Mouse (Mus musculus) left cerebral cortex, adult 2 months (tissue): ENCODE results near the gene Tmem151b. TPM values are rescaled to one million over a fixed set of nuclear protein-coding genes. Genes with fewer than 3 reads are reported as not detected.
A peak's percentile ranks its signal among the peaks of the same experiment; 100 is the strongest.

Source experiments
- DNase-seq, 2 experiments: peaks; one replicate each; pipeline ENCODE4 v3.0.0; 2021 to 2022; ENCODE audit warnings: low spot score in 2 of 2, mixed read lengths in 1 of 2; ENCODE audit errors: extremely low spot score in 1 of 2
- H3K27ac ChIP-seq: fragments of 200-600 bp; 2 replicates; pipeline ENCODE4 v1.8.1; 2022
- H3K4me3 ChIP-seq: fragments of 200-600 bp; 2 replicates; pipeline ENCODE4 v1.8.1; 2022
- CTCF ChIP-seq: fragments of 200-600 bp; IDR thresholded peaks from 2 replicates; pipeline ENCODE4 v1.8.1; 2022; ENCODE audit warnings: antibody characterized with exemption, mild to moderate bottlenecking, moderate library complexity
- intact Hi-C: fragments of 180-260 bp; cut with DNase I; formaldehyde crosslinking; loops from one replicate; pipeline ENCODE4 v1.15.1; 2025
- total RNA-seq, 2 experiments: library from RNA; stranded (reverse); gene quantifications; 2 replicates each; pipeline ENCODE4 v1.2.3; 2021

The Tmem151b gene
- total RNA-seq, 2 experiments from 2014 or later: 132 to 133 TPM

DNA sequence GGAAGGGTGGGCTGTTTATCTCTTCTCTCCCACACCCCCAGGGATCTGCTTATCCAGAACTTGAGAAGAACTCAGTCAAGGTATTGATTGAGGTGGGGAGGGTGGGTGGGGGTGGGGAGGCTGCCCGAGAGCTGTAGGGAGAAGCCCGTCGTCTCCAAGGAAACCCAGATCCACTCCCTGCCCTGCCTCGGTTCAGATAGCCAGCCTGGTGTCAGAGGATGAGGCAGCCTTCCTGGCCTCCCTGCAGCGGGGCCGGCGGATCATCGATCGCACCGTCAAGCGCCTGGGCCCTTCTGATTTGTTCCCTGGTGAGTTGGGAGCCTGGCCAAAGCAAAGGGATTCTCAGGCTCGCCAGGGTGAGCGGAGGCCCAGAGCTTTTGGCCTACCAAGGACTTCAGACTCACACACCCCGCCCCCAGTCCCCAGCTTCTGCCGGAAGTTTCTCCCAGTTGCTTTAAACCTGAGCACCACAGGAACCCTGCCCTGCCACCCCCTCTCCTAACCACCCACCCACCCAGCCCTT, 34.2 kb downstream of the Tmem151b start:
- TF ChIP-seq CTCF: no peak

DNA sequence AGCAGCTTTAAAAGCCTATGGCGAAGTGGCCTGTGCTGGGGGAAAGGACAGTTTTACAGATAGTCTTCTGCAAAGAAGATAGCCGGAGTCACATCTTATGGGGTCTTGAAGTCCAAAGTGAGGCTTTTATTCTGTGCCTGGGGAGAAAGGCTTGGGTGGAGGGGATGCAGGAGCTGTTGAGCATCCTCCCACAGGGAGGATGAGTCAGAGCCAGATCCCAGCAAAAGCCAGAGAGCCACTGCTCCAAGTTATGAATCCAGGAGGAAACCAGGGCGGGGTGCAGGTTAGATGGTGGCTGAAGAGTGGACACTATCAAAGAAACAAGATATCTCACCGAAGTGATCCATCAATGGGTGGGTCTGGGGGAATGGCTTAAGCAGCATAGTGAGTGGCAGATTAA, 37.7 kb downstream of the Tmem151b start:
- no peak for DNase-seq
- intact Hi-C loops: no loop called here
- no peak for TF ChIP-seq CTCF
- Histone ChIP-seq H3K4me3 (no peak overlapping the region), H3K27ac (no peak overlapping the region)

More for the DNA sequence above, 34.2 kb downstream of the Tmem151b start:
- Histone ChIP-seq H3K4me3 (no peak overlapping the region), H3K27ac (no peak overlapping the region)
- no peak for DNase-seq
- intact Hi-C loops: no loop called here

DNA sequence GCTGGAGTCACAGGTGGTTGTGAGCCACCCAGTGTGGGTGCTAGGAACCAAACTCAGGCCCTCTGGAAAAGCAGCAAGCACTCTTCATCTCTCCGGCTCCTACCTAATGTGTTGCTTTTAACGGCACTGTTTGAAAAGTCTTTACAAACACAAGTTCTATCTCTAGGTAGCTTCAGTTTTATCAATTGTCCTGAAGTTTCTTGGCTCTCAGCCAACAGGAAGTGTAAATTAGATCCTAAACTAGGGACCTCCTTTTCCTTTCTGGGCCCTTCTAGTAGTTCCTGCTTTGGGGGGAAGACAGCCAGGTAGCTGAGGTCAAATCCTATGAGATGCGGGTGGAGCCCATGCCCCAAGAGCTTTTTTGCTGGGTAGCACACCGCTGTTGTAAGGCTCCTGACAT, 38.6 kb downstream of the Tmem151b start:
- Histone ChIP-seq H3K27ac (no peak overlapping the region), H3K4me3 (no peak overlapping the region)
- intact Hi-C loops: no loop called here
- TF ChIP-seq CTCF: no peak
- no peak for DNase-seq

DNA sequence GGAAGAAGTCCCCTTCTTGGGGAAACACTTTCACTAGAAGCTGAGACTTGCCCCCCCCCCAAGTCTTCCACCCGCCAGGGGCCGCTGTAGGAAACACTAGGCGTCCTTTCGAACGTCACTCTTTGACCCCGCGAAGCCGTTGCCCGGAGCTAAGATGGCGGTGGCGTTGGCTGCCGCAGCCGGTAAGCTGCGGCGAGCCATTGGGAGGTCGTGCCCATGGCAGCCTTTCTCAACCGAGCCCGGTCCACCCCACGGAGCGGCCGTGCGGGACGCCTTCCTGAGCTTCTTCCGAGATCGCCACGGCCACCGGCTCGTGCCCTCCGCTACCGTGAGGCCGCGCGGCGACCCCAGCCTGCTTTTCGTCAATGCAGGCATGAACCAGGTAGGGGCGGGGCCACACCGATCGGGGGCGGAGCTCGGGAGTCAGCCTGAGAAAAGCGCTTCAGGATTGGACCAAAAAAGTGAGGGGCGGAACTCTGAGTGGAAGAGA, 42.7 kb downstream of the Tmem151b start, which contains the start of gene Aars2:
Aars2 (plus strand) TSS at position 142 of the 490 bp plus-strand sequence.
- Histone ChIP-seq H3K27ac (peak within 1 kb of the TSS; percentile 99), H3K4me3 (peak within 1 kb of the TSS; percentile 67)
- peak; percentile 80 for TF ChIP-seq CTCF
- intact Hi-C loops: loop anchor here (2.0 kb wide), 1 partner anchor 28 kb away; no protein-coding TSS in a partner anchor
- peak; percentile 90 to 91 for DNase-seq

DNA sequence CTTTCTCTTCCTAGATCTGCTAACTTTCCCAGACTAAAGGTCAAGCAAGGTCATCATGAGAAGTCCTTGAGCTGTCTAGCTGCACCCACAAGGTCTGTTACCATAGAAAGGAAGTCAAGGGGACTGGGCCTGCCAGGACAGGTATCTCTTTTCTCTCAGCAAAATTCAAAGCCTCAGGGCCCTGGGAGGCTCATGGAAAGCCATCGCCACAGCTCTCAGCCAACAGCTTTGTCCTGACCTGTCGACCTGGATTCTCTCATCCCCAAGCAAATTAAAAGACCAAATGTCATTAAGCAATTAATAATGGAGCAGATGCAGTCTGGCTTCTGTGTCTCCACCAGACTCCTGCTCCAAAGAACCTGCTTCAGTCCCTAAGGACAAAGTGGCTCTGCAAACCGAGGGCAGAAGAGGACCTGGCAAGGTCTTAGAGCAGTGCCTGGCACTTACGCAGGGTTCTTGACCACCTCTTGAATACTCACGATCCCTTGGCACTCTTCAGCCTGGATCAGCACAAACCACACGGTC, 43.5 kb downstream of the Tmem151b start:
- H3K27ac ChIP-seq: no peak overlapping the region; the same call in 1 of the 2 replicates
- intact Hi-C loops: loop anchor here (2.0 kb wide), 1 partner anchor 27 kb away; no protein-coding TSS in a partner anchor
- DNase-seq: no peak
- TF ChIP-seq CTCF: no peak
- H3K4me3 ChIP-seq: no peak overlapping the region

DNA sequence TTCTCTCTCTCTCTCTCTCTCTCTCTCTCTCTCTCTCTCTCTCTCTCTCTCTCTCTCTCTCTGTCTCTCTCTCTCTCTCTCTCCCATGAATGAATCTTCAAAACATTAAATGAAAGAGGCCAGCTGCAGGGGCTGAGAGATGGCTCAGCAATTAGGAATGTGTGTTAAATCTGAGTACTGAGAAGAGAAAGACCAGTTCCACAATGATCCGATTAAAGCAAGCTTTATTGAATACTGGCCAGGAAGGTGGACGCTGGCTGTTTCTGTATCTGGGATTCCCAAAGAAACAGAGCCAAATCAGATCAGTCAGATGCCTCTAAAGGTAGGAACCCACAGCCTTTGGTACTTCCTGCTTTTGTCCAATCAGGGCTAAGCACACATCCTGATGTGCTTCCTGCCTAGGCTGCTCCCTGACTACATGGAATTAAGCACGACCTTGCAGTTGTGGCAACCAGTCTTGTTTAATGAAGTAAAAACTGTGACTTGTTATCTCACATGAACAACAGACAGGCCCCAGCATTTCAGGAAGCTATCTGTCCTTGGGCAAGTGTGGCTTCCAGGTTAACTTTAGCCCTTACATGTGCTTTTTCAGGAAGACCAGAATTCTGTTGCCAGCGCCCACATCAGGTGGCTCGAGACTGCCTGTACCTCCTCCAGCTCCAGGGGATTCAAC, 46.0 kb downstream of the Tmem151b start:
- intact Hi-C loops: no loop called here
- H3K4me3 ChIP-seq: no peak overlapping the region
- TF ChIP-seq CTCF: no peak
- H3K27ac ChIP-seq: no peak overlapping the region
- DNase-seq: no peak

DNA sequence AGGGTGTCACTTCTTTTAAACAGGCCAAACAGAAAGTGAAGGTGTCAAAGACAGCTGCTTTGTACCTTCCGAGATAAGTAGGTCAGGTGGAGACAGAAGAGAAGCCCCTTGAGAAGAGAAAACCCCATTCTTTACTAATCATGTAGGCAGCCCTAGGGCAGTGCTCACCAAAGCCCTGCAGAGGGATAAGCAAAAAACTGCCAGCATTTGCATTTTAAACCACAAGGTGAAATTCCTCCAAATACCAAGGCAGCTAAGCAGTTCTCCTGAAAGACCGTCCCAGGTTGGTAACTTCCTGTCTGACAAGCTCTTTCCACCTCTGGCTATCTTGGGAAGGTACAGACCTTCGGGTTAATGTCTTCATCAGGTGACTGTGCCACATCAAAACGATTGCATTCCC, 47.2 kb downstream of the Tmem151b start:
- no peak overlapping the region for H3K4me3 ChIP-seq
- no peak for DNase-seq
- no peak overlapping the region for H3K27ac ChIP-seq
- intact Hi-C loops: no loop called here
- no peak for TF ChIP-seq CTCF

DNA sequence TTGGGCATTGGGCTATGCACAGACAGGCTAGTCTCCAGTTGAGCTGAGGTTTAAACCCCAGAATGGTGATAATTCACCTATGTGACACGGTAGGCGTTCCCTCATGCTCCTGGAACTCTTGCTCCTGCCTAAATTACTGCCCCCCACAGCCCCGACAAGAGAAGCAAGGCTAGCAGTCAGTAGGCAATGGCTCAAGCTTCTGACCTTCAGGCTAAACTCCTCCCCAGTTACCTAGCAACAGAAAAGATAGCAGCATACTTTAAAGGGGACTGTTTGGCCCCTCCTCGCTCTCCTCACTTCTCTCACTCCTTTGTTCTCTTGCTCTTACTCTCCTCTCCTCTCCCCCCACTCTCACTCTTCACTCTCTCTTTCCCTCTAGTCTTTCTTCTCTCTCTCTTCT, 48.5 kb downstream of the Tmem151b start:
- no peak overlapping the region for H3K27ac ChIP-seq
- no peak overlapping the region for H3K4me3 ChIP-seq
- intact Hi-C loops: no loop called here
- TF ChIP-seq CTCF: no peak
- DNase-seq: no peak

DNA sequence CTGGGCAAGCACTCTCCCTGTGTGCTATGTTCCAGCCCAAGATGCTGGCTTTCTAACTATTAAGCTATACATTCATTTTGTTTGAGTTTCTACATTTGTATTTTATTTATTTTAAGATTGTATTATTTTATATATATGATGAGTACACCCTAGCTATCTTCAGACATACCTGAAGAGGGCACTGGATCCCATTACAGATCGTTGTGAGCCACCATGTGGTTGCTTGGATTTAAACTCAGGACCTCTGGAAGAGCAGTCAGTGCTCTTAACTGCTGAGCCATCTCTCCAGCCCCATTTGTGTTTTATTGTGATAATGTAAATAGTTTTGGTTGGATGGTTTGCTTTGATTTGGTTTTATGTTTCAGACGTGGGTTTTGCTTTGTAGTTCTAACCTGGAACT, 50.0 kb downstream of the Tmem151b start:
- no peak overlapping the region for H3K4me3 ChIP-seq
- no peak for DNase-seq
- no peak overlapping the region for H3K27ac ChIP-seq
- TF ChIP-seq CTCF: no peak; the same call in 1 of the 2 replicates
- intact Hi-C loops: no loop called here

DNA sequence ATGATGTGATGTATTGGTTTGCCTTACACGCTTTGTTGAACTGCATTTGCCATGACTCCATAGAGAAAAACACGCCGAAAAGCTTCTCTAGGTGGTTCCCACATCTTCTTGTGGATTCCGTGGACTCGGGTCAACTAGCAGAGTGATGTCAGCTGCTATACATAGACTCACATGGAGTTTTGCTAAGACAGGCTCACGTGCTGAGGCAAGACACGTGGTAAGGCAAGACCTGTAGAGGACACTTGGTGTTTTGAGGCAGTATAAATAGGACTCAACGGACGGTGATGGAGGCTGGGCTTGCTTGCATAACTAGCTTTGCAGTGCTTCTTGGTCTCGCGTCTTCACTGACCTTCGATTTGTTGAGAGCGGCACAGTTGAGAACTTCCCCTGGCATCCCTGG, 51.1 kb downstream of the Tmem151b start:
- no peak overlapping the region for H3K4me3 ChIP-seq
- intact Hi-C loops: no loop called here
- TF ChIP-seq CTCF: no peak
- DNase-seq: no peak
- no peak overlapping the region for H3K27ac ChIP-seq

DNA sequence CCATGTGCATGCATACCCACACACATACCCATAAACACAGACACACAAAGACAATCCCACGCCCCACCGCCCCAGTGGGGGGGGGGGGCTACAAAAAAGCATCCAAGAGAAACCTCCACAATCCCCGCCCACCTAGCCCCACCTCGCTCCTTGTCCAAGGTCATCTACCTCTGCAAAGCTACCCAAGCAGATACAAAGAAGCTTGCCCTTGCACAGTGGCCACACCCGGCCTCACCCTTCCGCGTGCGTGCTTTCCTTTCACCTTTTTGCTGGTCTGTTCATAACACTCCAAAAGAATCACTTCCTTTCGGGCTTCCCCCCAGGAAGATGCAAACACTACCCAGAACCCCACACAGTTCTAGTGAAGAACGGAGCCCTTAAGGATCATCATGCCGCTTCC, 54.1 kb downstream of the Tmem151b start:
- intact Hi-C loops: no loop called here
- DNase-seq: no peak
- Histone ChIP-seq H3K4me3 (no peak overlapping the region), H3K27ac (no peak overlapping the region)
- TF ChIP-seq CTCF: no peak

Other genes starting within 250 kb of the Tmem151b start
- gene Cdc5l, start 115.9 kb downstream of the Tmem151b start, total RNA-seq: 10 to 100 TPM; 55.4 to 57.6 TPM
- 1 to 10 TPM; 5.5 to 5.8 TPM for gene Spats1, start 74.3 kb downstream of the Tmem151b start, total RNA-seq
- gene Aars2, start 42.8 kb downstream of the Tmem151b start, total RNA-seq: 10 to 100 TPM; 27.2 to 29.1 TPM
- 1 to 10 TPM; 1.1 to 1.3 TPM for gene Tcte1, start 26.2 kb downstream of the Tmem151b start, total RNA-seq
- 1 to 10 TPM; 2.3 to 2.4 TPM for gene Nfkbie, start 6.0 kb upstream of the Tmem151b start, total RNA-seq
- gene Slc35b2, start 14.2 kb upstream of the Tmem151b start, total RNA-seq: 10 to 100 TPM; 21.5 to 26.3 TPM
- 1,000 to 10,000 TPM; 1,492 to 1,507 TPM for gene Hsp90ab1, start 23.6 kb upstream of the Tmem151b start, total RNA-seq
- gene Slc29a1, start 49.9 kb upstream of the Tmem151b start, total RNA-seq: 10 to 100 TPM; 19.7 to 23.6 TPM
- gene Mymx, start 52.4 kb upstream of the Tmem151b start, total RNA-seq: not detected
- 1 to 10 TPM in 1 of 2 experiments, under 1 TPM in 1; 0.25 to 1.5 TPM for gene Capn11, start 109.6 kb upstream of the Tmem151b start, total RNA-seq
- 10 to 100 TPM; 42.4 to 44.1 TPM for gene Mrpl14, start 136.6 kb upstream of the Tmem151b start, total RNA-seq
- gene Tmem63b, start 137.2 kb upstream of the Tmem151b start, total RNA-seq: 100 to 1,000 TPM; 176 to 184 TPM
- not detected for gene 1600014C23Rik, start 184.2 kb upstream of the Tmem151b start, total RNA-seq